Mouse (Mus musculus): ENCODE results near the gene Glud1.

GRCm38 (mm10) chr14:34313612-34314011 lies 3.1 kb downstream of the Glud1 start:
- TF ChIP-seq CTCF (conservative IDR thresholded peaks at IDR 0.05 in 1 of 2, IDR thresholded peaks at IDR 0.05 in 1 of 2; ENCODE audit: low read depth in 2 of 2, low read length in 2 of 2) (no peak), ELF1 (IDR thresholded peaks at IDR 0.05; ENCODE audit: low read depth, low read length) (no peak), POLR2A (IDR thresholded peaks at IDR 0.05; ENCODE audit: low read depth, low read length) (no peak), ZMIZ1 (IDR thresholded peaks at IDR 0.05; ENCODE audit: low read depth, low read length) (no peak), ZNF384 (IDR thresholded peaks at IDR 0.05; ENCODE audit: low read depth, low read length) (no peak), KAT2A (IDR thresholded peaks at IDR 0.05; ENCODE audit: insufficient replicate concordance, low read length) (no peak), MAX (IDR thresholded peaks at IDR 0.05; ENCODE audit: low read length) (no peak), USF1 (IDR thresholded peaks at IDR 0.05; ENCODE audit: low read depth, low read length) (no peak)
